Mouse (Mus musculus) limb, embryonic 12.5 days (tissue): ENCODE measurements around the gene Best1. TPM values are rescaled to one million over a fixed set of nuclear protein-coding genes. Genes with fewer than 3 reads are reported as not detected.

Source experiments
- ATAC-seq: fragments of 200-750 bp; cut with Nextera tagmentation; 2 replicates; pipeline ENCODE4 v1.8.0; 2017; ENCODE audit warnings: low read depth, moderate TSS enrichment; ENCODE audit not compliant: insufficient number of reproducible peaks, insufficient read depth, low FRiP score, low TSS enrichment
- H3K27ac ChIP-seq: fragments of 300-500 bp; sonication (generic); 2 replicates; pipeline ENCODE4 v1.5.1; 2016; ENCODE audit warnings: mild to moderate bottlenecking, moderate library complexity
- H3K27me3 ChIP-seq: fragments of 300-500 bp; sonication (generic); 2 replicates; pipeline ENCODE4 v1.6.1; 2016; ENCODE audit warnings: mild to moderate bottlenecking, moderate library complexity
- H3K36me3 ChIP-seq: fragments of 300-500 bp; sonication (generic); 2 replicates; pipeline ENCODE4 v1.6.1; 2016; ENCODE audit warnings: mild to moderate bottlenecking, moderate library complexity
- H3K4me1 ChIP-seq: fragments of 300-500 bp; sonication (generic); replicated peaks from 2 replicates; pipeline ENCODE4 v1.6.1; 2016
- H3K4me2 ChIP-seq: fragments of 300-500 bp; sonication (generic); 2 replicates; pipeline ENCODE4 v1.6.1; 2016; ENCODE audit warnings: mild to moderate bottlenecking, moderate library complexity
- H3K4me3 ChIP-seq: fragments of 300-500 bp; sonication (generic); replicated peaks from 2 replicates; pipeline ENCODE4 v1.5.1; 2016; ENCODE audit warnings: mild to moderate bottlenecking
- H3K9ac ChIP-seq: fragments of 300-500 bp; sonication (generic); replicated peaks from 2 replicates; pipeline ENCODE4 v1.6.1; 2016; ENCODE audit warnings: mild to moderate bottlenecking, moderate library complexity
- H3K9me3 ChIP-seq: fragments of 300-500 bp; sonication (generic); 2 replicates; pipeline ENCODE4 v1.6.1; 2016; ENCODE audit warnings: mild to moderate bottlenecking, moderate library complexity
- WGBS: fragments of 180-500 bp; shearing (Covaris S2); methylation state at CpG from one replicate; pipeline ENCODE4 v1.1.7; 2016; 5-methylcytosine and 5-hydroxymethylcytosine counted together
- polyA plus RNA-seq: library from polyadenylated mRNA; unstranded; fragments of >200 nt; fragmentation: Nextera tagmentation; extraction: Ambion mirVana; gene quantifications from 2 replicates; pipeline ENCODE4 v1.2.1, GENCODE M21; 2016

The Best1 gene
- polyA plus RNA-seq, 1 experiment from 2014 or later: 2.2 TPM

DNA sequence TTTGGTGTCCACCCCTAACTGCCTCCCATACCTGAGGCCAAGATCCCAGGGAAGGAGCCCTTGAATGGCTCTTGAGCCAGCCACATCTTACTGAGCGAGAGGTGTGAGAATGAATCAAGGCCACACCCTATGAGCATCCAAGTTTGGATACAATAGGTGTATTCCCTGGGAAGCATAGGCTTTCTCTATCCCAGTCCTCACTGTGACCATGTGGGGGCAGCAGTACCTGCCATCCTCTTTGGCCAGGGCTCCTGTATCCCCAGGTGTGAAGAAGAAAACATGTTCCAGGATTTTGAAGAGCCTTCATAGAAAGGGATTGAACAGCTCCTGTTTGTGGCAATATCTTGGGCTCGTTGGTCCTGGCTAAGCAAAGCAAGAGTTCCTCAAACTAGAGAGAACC, 38.2 kb upstream of the Best1 start:
- no peak for ATAC-seq
- no peak overlapping the region for H3K4me3 ChIP-seq
- no peaks in the 10 kb centered on the region for H3K9me3 ChIP-seq
- WGBS: 84% methylated on average over 2 of the region's 2 CpGs
- H3K27ac ChIP-seq: no peak overlapping the region
- H3K9ac ChIP-seq: no peak overlapping the region
- H3K4me2 ChIP-seq: no peak overlapping the region
- H3K27me3 ChIP-seq: peaks cover 9% of the 10 kb centered on the region; the same call in 1 of the 2 replicates
- peaks cover 29% of the 10 kb centered on the region for H3K4me1 ChIP-seq
- peaks cover 12% of the 10 kb centered on the region; the same call in 1 of the 2 replicates for H3K36me3 ChIP-seq

DNA sequence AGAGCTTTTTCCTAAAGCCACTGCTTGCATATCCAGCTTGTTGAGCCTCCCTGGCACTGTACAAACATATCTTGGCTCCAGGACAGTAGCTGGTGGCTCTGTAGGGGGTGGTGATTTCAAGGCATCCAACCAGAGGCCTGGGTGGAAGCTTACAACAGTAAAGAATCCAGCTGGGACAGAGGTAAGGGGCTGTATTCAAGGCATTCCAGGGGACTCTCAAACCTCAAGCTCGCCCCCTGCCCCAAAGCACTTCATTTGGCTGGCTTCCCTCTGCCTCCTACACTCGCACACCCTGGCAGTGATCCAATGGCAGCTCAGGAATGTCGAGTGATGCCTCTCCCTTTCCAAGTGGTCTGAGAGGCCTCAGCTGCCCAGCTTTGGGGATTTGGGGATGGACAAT, 37.5 kb upstream of the Best1 start:
- ATAC-seq: no peak
- Histone ChIP-seq H3K4me3 (no peak overlapping the region), H3K4me2 (no peak overlapping the region), H3K36me3 (peaks cover 18% of the 10 kb centered on the region; the same call in 1 of the 2 replicates), H3K9me3 (no peaks in the 10 kb centered on the region), H3K9ac (no peak overlapping the region), H3K27ac (peak overlapping the region; percentile 1; the same call in 1 of the 2 replicates), H3K27me3 (peaks cover 9% of the 10 kb centered on the region; the same call in 1 of the 2 replicates), H3K4me1 (peaks cover 29% of the 10 kb centered on the region)
- WGBS: 16% methylated on average over 3 of the region's 3 CpGs

DNA sequence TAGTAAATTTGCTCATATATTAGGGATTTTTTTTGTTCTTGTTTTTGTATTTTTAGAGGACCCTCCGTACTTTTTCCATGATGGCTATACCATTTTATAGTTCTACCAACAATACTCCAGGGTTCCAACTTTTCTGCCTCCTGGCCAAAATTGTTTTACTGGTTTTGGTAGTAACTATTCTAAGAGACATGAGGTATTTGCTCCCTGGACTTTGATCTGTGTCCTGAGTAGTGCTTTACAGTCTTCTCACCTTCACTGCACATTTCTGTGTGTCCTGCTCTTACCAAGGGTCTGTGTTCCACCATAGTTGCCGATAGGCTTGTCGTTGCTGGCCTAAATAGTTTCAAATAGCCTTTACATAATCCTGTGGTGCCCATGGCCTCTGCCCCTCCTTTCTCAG, 36.9 kb upstream of the Best1 start:
- Histone ChIP-seq H3K4me1 (peaks cover 29% of the 10 kb centered on the region), H3K9ac (no peak overlapping the region), H3K4me3 (no peak overlapping the region), H3K4me2 (no peak overlapping the region), H3K9me3 (no peaks in the 10 kb centered on the region), H3K36me3 (peaks cover 18% of the 10 kb centered on the region; the same call in 1 of the 2 replicates), H3K27ac (peak overlapping the region; percentile 1; the same call in 1 of the 2 replicates), H3K27me3 (peaks cover 9% of the 10 kb centered on the region; the same call in 1 of the 2 replicates)
- WGBS: 84% methylated on average over 3 of the region's 3 CpGs
- ATAC-seq: no peak

DNA sequence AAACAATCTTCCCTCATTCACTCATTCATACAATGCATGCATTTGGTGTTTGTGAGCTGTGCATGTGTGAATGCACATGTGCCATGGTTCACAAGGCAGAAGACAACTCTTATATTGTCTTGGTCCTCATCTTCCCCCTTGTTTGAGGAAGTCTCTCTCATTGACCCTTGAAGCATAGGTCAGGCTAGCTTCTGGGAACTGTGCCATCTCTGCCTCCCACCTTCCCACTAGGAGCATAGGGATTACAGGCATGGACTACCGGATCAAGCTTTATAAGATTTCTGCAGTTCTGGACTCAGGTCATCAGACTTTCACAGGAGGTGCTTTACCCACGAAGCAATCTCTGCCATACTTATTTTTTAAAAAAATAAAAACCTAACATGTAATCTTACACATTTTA, 36.1 kb upstream of the Best1 start:
- H3K27me3 ChIP-seq: peaks cover 4% of the 10 kb centered on the region; the same call in 1 of the 2 replicates
- ATAC-seq: no peak
- WGBS: 76% methylated on average over 2 of the region's 2 CpGs
- H3K9ac ChIP-seq: no peak overlapping the region
- H3K9me3 ChIP-seq: no peaks in the 10 kb centered on the region
- peaks cover 28% of the 10 kb centered on the region for H3K4me1 ChIP-seq
- no peak overlapping the region for H3K4me2 ChIP-seq
- H3K36me3 ChIP-seq: peaks cover 21% of the 10 kb centered on the region
- H3K27ac ChIP-seq: no peak overlapping the region
- no peak overlapping the region for H3K4me3 ChIP-seq

DNA sequence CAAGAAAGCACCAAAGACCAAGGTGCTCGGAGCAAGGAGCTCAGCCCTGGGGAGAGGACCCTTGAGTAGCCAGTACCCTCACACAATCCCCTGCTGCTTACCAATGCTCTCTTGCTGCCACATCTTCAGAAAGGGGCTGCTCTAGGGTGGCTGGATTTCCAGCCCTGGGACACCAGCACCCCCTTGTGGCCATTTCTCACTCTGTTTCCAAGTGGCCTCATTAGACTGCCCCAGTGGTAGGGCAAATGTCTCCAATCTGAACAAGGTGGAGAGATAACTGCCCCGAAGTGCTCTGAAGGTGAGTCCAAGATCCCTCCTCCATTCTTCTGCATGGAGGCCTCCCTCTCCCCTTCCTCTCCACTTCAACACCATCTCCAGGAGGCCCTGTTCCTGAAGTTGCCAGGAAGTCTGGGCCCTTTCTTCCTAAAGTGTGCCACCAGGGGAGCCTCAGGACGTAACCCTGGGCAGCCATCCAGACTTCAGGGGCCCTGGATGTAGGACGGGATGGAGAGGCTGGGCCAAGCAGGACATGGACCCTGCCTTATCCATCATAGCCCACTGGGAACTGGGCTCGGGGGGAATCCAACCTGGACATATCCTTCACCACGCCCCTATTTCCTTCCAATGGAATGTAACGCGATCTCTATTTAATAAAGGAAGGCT, 33.5 kb upstream of the Best1 start:
- Histone ChIP-seq H3K4me3 (no peak overlapping the region), H3K9me3 (no peaks in the 10 kb centered on the region), H3K27me3 (no peaks in the 10 kb centered on the region), H3K4me1 (peaks cover 12% of the 10 kb centered on the region), H3K9ac (0 out of 2 replicates have a peak overlapping the region, but pooled peaks have one; percentile 27), H3K36me3 (peaks cover 33% of the 10 kb centered on the region), H3K27ac (no peak overlapping the region), H3K4me2 (no peak overlapping the region)
- ATAC-seq: 0 out of 2 replicates have a peak, but pooled peaks have one; percentile 43
- 58% methylated on average over 8 of the region's 8 CpGs for WGBS

DNA sequence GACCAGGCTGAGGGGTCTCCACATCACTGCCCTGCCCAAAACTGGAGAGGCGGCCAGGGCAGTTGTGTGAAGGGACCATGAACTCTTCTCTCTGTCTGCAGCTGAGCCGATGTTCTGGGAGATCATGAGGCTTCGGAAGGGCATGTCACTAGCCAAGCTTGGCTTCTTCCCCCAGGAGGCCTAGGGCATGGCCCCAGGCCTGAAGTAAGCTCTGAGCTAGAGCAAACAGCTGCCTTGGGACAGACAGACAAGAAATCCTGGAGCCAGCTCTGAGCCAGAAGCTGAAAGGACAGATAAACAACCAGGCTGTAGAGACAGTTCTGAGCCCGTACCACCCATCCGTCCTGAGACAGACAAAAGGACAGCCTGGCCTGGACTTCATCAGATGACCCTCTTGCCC, 32.9 kb upstream of the Best1 start:
- Histone ChIP-seq H3K9ac (no peak overlapping the region), H3K27ac (no peak overlapping the region), H3K4me1 (peaks cover 11% of the 10 kb centered on the region), H3K36me3 (peaks cover 39% of the 10 kb centered on the region), H3K27me3 (no peaks in the 10 kb centered on the region), H3K4me2 (no peak overlapping the region), H3K9me3 (no peaks in the 10 kb centered on the region), H3K4me3 (no peak overlapping the region)
- 90% methylated on average over 5 of the region's 5 CpGs for WGBS
- ATAC-seq: no peak

DNA sequence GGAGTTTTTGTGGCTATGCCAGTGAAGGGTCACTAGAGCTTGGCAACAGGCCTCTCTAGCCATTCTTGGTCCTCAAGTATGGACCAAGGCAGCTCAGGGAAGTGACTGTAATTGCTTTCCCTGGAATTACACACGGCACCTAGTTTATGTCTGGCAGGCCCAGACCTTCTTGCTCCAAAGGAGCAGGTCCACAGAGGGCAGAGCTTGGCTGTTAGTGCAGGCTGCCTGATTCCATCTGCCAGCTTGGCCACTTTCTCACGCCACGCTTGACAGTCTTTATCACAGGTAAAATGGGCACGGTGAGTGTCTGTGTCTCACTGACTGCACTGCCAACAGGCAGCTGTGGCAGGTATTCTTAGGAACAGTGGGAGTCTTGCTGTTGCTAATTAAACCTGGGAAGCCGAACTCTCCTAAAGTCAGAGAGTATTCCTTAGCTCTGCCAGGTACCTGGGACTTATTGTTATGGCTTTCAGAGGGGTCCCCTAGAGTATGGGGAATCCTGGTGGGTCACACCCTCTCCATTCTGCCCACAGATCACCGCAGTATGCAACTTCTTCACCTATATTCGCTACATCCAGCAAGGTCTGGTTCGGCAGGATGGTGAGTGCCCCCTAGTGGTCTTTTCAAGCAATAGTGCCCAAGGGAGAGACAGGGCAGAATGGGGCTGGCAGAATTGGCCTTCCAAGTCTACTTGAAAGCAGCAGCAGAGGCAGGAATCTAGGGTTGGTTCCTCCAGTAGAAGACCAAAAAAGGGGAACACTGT, 32.0 kb upstream of the Best1 start:
- H3K4me3 ChIP-seq: no peak overlapping the region
- H3K9ac ChIP-seq: no peak overlapping the region
- no peaks in the 10 kb centered on the region for H3K9me3 ChIP-seq
- H3K36me3 ChIP-seq: peaks cover 48% of the 10 kb centered on the region
- H3K27ac ChIP-seq: no peak overlapping the region
- ATAC-seq: peak; percentile 50; the same call in 1 of the 2 replicates
- peaks cover 5% of the 10 kb centered on the region for H3K4me1 ChIP-seq
- no peak overlapping the region for H3K4me2 ChIP-seq
- WGBS: 39% methylated on average over 8 of the region's 8 CpGs
- no peaks in the 10 kb centered on the region for H3K27me3 ChIP-seq

DNA sequence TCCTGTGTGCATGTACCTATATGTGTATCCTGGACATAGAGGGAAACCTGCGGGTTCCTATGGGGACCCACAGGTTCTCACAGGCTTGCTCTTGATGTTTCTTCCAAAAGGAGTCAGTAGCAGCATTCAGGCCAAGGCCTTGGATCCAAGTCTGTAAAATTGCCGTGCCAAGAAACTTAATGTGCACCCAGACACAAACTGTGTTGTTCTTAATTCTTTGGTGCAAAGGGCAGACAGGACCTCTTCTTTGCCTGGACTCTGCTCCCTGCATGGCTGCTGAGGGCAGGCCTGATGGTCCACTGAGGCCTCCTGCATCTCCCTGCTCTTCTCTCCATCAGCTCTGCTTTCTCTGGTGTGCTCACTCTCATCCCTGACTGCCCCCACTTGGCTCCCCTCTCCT, 28.3 kb upstream of the Best1 start:
- Histone ChIP-seq H3K27me3 (no peaks in the 10 kb centered on the region; the same call in 1 of the 2 replicates), H3K36me3 (peaks cover 56% of the 10 kb centered on the region), H3K4me1 (peaks cover 12% of the 10 kb centered on the region), H3K9me3 (no peaks in the 10 kb centered on the region), H3K9ac (no peak overlapping the region), H3K27ac (no peak overlapping the region), H3K4me3 (no peak overlapping the region), H3K4me2 (no peak overlapping the region)
- WGBS: 92% methylated on average over 2 of the region's 2 CpGs
- ATAC-seq: no peak

DNA sequence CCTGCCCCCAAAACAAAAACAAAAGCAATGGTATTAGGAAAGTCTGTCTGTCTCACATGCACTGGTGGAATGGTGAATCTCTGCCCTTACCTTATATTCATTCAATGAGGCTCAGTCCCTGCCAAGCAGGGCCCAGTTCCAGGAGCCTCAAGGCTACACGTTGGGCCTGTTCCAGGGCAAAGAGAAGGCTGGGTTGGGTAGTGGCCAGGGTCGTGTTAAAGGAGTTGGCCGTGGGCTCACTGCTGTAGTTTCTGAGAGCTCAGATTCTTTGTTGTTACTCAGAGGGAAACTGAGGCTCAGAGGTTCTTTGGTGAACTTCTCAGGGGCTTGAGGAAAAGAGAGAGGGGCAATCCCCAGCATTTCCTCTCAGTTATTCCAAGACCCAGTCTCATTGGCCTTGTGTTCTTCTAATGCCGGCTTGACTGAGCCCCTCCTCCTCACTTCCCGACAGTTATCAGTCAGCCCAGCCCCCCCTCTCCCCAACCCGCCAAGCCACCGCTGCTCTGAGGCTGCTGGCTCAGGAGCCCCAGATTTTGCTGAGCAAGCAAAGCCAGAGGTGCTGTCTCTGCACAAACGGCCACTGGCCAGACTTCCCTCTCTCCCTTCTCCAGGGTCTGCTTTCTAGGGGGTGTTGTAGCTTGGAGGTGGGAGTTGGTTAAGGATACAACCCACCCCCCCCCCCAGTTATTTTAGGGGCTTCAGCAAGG, 23.9 kb upstream of the Best1 start:
- no peak overlapping the region for H3K4me2 ChIP-seq
- no peak overlapping the region for H3K4me3 ChIP-seq
- H3K36me3 ChIP-seq: peaks cover 39% of the 10 kb centered on the region
- ATAC-seq: no peak
- no peaks in the 10 kb centered on the region for H3K9me3 ChIP-seq
- WGBS: 25% methylated on average over 8 of the region's 8 CpGs
- no peaks in the 10 kb centered on the region; the same call in 1 of the 2 replicates for H3K27me3 ChIP-seq
- H3K9ac ChIP-seq: no peak overlapping the region
- peaks cover 30% of the 10 kb centered on the region for H3K4me1 ChIP-seq
- peak overlapping the region; percentile 73 for H3K27ac ChIP-seq

DNA sequence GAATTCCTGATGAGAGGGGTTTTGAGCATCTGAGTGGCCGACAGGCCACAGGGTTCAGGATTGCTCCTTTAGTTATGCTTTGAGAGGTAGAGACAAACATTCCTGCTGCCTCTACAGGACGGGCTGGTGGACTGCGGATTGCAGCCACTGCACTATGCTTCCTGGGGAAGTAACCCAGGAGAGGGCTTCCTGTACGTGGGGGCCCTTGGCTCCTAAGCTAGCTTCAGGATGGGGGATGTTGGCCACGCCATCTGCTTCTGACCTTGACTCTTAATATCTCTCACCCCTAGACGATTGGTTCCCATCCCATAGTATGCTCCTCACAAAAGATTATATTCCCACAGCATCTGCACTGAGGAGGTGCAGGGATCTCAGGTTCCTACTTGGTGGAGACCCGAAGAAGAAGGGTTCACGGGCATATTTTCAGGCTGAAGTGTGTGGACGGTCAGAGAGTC, 21.9 kb upstream of the Best1 start:
- Histone ChIP-seq H3K4me3 (no peak overlapping the region), H3K9ac (no peak overlapping the region), H3K4me2 (no peak overlapping the region), H3K27ac (peak overlapping the region; percentile 64; the same call in 1 of the 2 replicates), H3K9me3 (no peaks in the 10 kb centered on the region), H3K4me1 (peaks cover 47% of the 10 kb centered on the region), H3K27me3 (no peaks in the 10 kb centered on the region; the same call in 1 of the 2 replicates), H3K36me3 (peaks cover 20% of the 10 kb centered on the region)
- no peak for ATAC-seq
- WGBS: 72% methylated on average over 9 of the region's 9 CpGs
